Mouse (Mus musculus): ENCODE results near the gene Lrrn4cl. TPM values are rescaled to one million over a fixed set of nuclear protein-coding genes. Genes with fewer than 3 reads are reported as not detected.

Gene Lrrn4cl
- under 1 TPM in 1 of 2 experiments, not detected in 1; 0.10 TPM for polyA plus RNA-seq (2017; shearing (Covaris generic))

GRCm38 (mm10) chr19:8850402-8850901 lies at the start of gene Lrrn4cl:
Gene Lrrn4cl, plus strand, starts transcription at chr19:8850768.

GRCm38 (mm10) chr19:8802130-8802821 lies 48.3 kb upstream of the Lrrn4cl start, which contains the start of gene Zbtb3:
Gene Zbtb3, plus strand, starts transcription at chr19:8802555.

GRCm38 (mm10) chr19:8818801-8819595 lies 31.6 kb upstream of the Lrrn4cl start, which contains the start of gene Ttc9c:
Gene Ttc9c, minus strand, starts transcription at chr19:8819333.

GRCm38 (mm10) chr19:8819596-8820423 lies 30.8 kb upstream of the Lrrn4cl start, which contains the start of gene Hnrnpul2:
Gene Hnrnpul2, plus strand, starts transcription at chr19:8820010.

GRCm38 (mm10) chr19:8829660-8830059 lies 20.9 kb upstream of the Lrrn4cl start, which contains the start of gene AC129217.1:
Gene AC129217.1, plus strand, starts transcription at chr19:8829773.

GRCm38 (mm10) chr19:8837251-8837791 lies 13.2 kb upstream of the Lrrn4cl start, which contains the start of gene Bscl2:
Gene Bscl2, plus strand, starts transcription at chr19:8837467.

GRCm38 (mm10) chr19:8839103-8839907 lies 11.3 kb upstream of the Lrrn4cl start, which contains the start of gene Gng3:
Gene Gng3, minus strand, starts transcription at chr19:8839194.

GRCm38 (mm10) chr19:8871267-8872186 lies 21.0 kb downstream of the Lrrn4cl start, which contains the start of gene Ubxn1:
Gene Ubxn1, plus strand, starts transcription at chr19:8871496.

GRCm38 (mm10) chr19:8880311-8881033 lies 29.9 kb downstream of the Lrrn4cl start, which contains the start of gene Uqcc3:
Gene Uqcc3, minus strand, starts transcription at chr19:8880923.

GRCm38 (mm10) chr19:8883616-8884015 lies 33.0 kb downstream of the Lrrn4cl start, which contains the start of the genes Lbhd1 and Gm49403:
Gene Lbhd1, plus strand, starts transcription at chr19:8883732.
Gene Gm49403, plus strand, starts transcription at chr19:8883930.

GRCm38 (mm10) chr19:8888511-8889385 lies 38.2 kb downstream of the Lrrn4cl start, which contains the start of the genes 1810009A15Rik and Gm49416:
Gene 1810009A15Rik, plus strand, starts transcription at chr19:8888853.
Gene Gm49416, plus strand, starts transcription at chr19:8888926.

GRCm38 (mm10) chr19:8892829-8893766 lies 42.5 kb downstream of the Lrrn4cl start, which contains the start of gene Ints5:
Gene Ints5, plus strand, starts transcription at chr19:8893005.

GRCm38 (mm10) chr19:8897865-8898495 lies 47.4 kb downstream of the Lrrn4cl start, which contains the start of gene Ganab:
Gene Ganab, plus strand, starts transcription at chr19:8898071.

